Mouse (Mus musculus): Measurements from ENCODE around the gene Ank2.

GRCm38 (mm10) chr3:127093631-127094030 is 405.5 kb downstream of the Ank2 start:
- TF ChIP-seq CTCF (IDR thresholded peaks at IDR 0.05; ENCODE audit: extremely low read depth, insufficient read length, insufficient replicate concordance, low read depth, low read length): no peak
- TF ChIP-seq POLR2A (IDR thresholded peaks at IDR 0.05; ENCODE audit: low read depth, low read length): no peak

Data from small intestine, adult 2 months (tissue).